Mouse (Mus musculus): ENCODE measurements around the gene Nmu. TPM values are rescaled to one million over a fixed set of nuclear protein-coding genes. Genes with fewer than 3 reads are reported as not detected.
A peak's percentile ranks its signal among the peaks of the same experiment; 100 is the strongest.

The Nmu gene
- polyA plus RNA-seq, 1 experiment from 2014 or later, result 0.56 TPM

- peak overlapping the region; percentile 98; the same call in 1 of the 2 replicates for H3K27ac ChIP-seq
- peaks cover 30% of the 10 kb centered on the region for H3K4me1 ChIP-seq (replicated peaks)
- H3K4me3 ChIP-seq, result peak overlapping the region; percentile 94
- ATAC-seq (ENCODE audit: low FRiP score), result no peak
- WGBS, result 4% methylated on average over 8 of the region's 8 CpGs
- H3K9me3 ChIP-seq, result no peaks in the 10 kb centered on the region
- H3K4me2 ChIP-seq, result peak overlapping the region; percentile 84
- no peaks in the 10 kb centered on the region for H3K27me3 ChIP-seq
- peak overlapping the region; percentile 94 for H3K9ac ChIP-seq
- H3K36me3 ChIP-seq, result no peaks in the 10 kb centered on the region
These were observed 58.0 kb downstream of the Nmu start for GRCm38 (mm10) chr5:76305616-76306015.

DNA sequence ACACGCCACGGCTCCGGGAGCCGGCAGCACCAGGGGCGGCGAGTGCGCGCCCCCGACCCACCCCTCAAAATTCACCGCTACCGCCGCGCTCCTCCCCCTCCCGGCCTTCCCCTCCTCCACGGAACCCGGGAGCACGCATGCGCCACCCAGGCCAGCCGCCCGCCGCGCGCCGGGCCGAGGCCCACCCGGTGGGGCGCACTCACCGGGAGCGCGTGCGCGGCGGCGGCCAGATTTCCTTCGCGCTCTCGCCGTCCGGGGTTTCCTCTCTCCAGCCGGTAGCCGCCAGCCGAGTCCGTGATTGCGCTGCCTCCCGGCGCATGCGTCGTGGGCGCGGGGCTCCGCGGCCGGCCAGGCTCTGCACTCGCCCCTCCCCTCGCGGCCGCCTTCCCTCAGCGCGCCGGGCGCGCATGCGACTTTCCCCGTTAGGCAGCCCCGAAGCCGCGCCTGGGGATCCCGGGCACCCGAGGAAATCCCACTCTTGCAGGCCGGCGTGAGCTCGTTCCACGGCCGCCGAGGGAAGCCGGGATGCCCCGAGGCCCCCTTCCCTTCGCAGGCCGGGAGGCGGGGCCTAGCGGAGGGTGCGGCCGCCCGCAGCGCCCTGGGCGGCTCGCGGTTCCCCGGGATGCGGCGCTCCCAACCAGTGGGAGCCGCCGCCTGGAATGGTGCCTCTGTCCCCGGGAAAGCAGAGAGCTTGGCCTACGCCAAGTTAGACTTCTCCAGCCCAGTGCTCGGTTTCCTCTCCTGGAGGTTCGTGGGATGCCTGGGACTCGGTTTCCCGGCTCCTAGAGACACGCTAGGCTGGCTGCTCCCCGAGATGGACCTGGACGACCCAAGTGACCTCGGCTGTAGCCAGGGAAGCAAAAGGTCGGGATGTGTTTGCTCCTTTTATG, 58.9 kb downstream of the Nmu start, which contains the start of gene Clock:
TSS of gene Clock (minus strand) at position 341 of the 890 bp plus-strand sequence.
- Histone ChIP-seq H3K9me3 (no peaks in the 10 kb centered on the region), H3K9ac (peak within 1 kb of the TSS; percentile 94), H3K4me2 (peak within 1 kb of the TSS; percentile 84), H3K27ac (peak within 1 kb of the TSS; percentile 98), H3K36me3 (no peaks in the 10 kb centered on the region), H3K4me3 (peak within 1 kb of the TSS; percentile 94), H3K4me1 (replicated peaks) (peaks cover 31% of the 10 kb centered on the region), H3K27me3 (no peaks in the 10 kb centered on the region)
- under 1% methylated on average over 87 of the region's 104 CpGs for WGBS
- ATAC-seq (ENCODE audit: low FRiP score), result peak; percentile 91

DNA sequence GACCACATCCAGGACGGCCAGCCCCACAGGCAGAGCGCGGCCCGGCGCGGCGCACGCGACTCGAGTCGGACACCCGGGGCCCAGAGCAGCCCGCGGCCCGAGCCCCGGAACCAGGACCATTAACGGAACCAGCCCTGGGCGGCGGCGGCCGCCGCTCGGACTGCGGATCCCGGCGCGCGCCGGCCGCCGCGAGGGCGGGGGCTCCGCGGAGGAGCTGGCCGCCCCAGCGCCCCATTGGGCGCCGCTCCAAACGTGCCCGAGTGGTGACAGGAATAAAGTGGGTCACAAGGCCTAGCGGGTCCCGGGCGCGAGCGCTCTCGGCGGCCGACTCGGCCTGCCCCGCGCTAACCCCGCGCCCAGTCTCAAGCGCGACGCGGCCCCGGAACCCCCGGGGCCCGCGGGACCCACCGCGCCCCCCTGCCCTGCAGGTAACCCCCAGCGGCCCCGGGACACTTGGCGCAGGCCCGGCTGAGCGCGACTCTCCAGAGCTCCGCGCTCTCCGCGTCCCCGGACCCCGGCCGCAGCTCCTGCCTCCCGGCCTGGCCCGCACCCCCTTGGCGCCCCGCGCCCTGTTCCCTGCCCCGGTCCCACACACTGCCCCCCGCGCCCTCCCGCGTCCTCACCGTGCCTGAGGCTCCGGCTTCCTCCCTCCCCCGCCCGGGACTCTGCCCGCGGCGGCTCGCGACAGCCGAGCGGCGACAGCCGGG, 59.7 kb downstream of the Nmu start:
- Histone ChIP-seq H3K27ac (peak overlapping the region; percentile 98), H3K36me3 (no peaks in the 10 kb centered on the region), H3K4me2 (peak overlapping the region; percentile 84), H3K9me3 (no peaks in the 10 kb centered on the region), H3K9ac (peak overlapping the region; percentile 94), H3K4me3 (peak overlapping the region; percentile 94), H3K27me3 (no peaks in the 10 kb centered on the region), H3K4me1 (replicated peaks) (peaks cover 31% of the 10 kb centered on the region)
- ATAC-seq (ENCODE audit: low FRiP score), result peak; percentile 89
- 1% methylated on average over 63 of the region's 100 CpGs for WGBS

- H3K27ac ChIP-seq, result peak overlapping the region; percentile 98
- peaks cover 31% of the 10 kb centered on the region for H3K4me1 ChIP-seq (replicated peaks)
- H3K27me3 ChIP-seq, result no peaks in the 10 kb centered on the region
- no peaks in the 10 kb centered on the region for H3K36me3 ChIP-seq
- peak overlapping the region; percentile 84 for H3K4me2 ChIP-seq
- H3K9ac ChIP-seq, result peak overlapping the region; percentile 94
- WGBS, result 5% methylated on average over 11 of the region's 11 CpGs
- no peak for ATAC-seq (ENCODE audit: low FRiP score)
- no peaks in the 10 kb centered on the region for H3K9me3 ChIP-seq
- H3K4me3 ChIP-seq, result peak overlapping the region; percentile 94
These were observed 60.2 kb downstream of the Nmu start for GRCm38 (mm10) chr5:76303379-76303744.

DNA sequence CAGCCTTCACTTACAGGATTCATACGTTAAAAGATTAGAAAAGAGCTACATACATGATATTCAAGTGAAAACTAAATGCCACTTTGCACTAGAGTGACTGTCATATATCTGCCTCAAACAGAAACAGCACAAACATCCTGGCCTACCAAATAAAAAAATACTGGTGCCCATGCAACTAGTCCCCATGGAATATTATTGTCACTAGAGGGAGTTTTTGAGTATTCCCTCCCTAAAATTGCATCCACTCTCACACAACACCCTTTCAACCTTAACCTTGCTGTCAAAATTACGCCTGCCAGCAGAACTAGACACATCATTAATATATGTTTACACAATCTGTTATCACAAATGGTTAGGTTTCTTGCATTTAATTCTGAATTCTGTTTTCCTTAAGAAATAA, 61.6 kb downstream of the Nmu start:
- Histone ChIP-seq H3K9me3 (no peaks in the 10 kb centered on the region), H3K27me3 (no peaks in the 10 kb centered on the region), H3K9ac (no peak overlapping the region), H3K4me3 (no peak overlapping the region), H3K4me2 (no peak overlapping the region), H3K4me1 (replicated peaks) (peaks cover 31% of the 10 kb centered on the region), H3K27ac (no peak overlapping the region), H3K36me3 (no peaks in the 10 kb centered on the region)
- 89% methylated on average over 2 of the region's 2 CpGs for WGBS
- ATAC-seq (ENCODE audit: low FRiP score), result no peak

DNA sequence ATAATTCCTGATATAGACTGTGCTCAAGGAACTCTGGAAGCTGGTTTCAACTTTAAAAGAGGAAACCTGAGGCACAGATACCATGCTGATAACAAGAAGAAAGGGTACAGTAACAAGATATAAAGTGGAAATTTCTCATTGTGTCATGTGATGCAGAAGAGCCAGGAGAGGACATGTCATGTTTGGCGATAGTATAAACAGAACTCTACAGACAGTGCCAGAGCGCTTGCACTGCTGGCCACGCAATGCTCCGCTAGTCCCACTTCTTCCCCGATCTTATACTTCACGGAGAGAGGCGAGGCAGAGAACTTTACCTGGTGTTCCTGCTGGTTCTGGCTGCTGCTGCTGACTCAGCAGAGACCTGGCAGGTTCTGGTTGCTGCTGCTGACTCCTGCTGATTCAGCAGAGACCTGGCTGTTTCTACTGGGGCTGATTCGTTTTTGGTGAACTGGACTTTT, 74.3 kb downstream of the Nmu start:
- Histone ChIP-seq H3K27me3 (no peaks in the 10 kb centered on the region), H3K4me2 (no peak overlapping the region), H3K4me3 (no peak overlapping the region), H3K36me3 (peaks cover 4% of the 10 kb centered on the region), H3K9me3 (no peaks in the 10 kb centered on the region), H3K4me1 (replicated peaks) (no peaks in the 10 kb centered on the region), H3K9ac (no peak overlapping the region), H3K27ac (no peak overlapping the region)
- no peak for ATAC-seq (ENCODE audit: low FRiP score)
- 85% methylated on average over 8 of the region's 8 CpGs for WGBS

- Histone ChIP-seq H3K4me1 (replicated peaks) (no peaks in the 10 kb centered on the region), H3K9me3 (no peaks in the 10 kb centered on the region), H3K27ac (no peak overlapping the region), H3K9ac (no peak overlapping the region), H3K4me3 (no peak overlapping the region), H3K36me3 (peaks cover 4% of the 10 kb centered on the region), H3K4me2 (no peak overlapping the region), H3K27me3 (no peaks in the 10 kb centered on the region)
- ATAC-seq (ENCODE audit: low FRiP score), result no peak
- 91% methylated on average over 3 of the region's 3 CpGs for WGBS
These were observed 75.3 kb downstream of the Nmu start for GRCm38 (mm10) chr5:76288256-76288655.

DNA sequence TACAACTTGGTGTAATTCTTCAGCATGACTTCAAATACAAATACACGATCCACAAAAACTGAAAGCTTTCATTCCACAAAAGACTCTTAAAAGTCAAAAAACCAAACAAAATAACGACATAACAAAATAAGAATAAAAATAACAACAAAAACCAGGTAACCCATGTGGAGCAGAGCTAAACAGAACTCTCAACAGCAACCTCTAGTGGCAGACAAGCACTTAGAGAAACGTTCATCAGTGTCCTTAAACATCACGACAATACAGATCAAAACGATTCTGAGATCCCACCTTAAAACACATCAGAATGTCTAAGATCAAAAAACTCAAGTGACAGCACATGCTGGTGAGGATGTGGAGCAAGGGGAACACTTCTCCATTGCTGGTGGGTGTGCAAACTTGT, 76.5 kb downstream of the Nmu start:
- no peaks in the 10 kb centered on the region for H3K4me1 ChIP-seq (replicated peaks)
- no peak overlapping the region for H3K27ac ChIP-seq
- H3K4me3 ChIP-seq, result no peak overlapping the region
- no peak overlapping the region for H3K4me2 ChIP-seq
- H3K9ac ChIP-seq, result no peak overlapping the region
- H3K27me3 ChIP-seq, result no peaks in the 10 kb centered on the region
- 85% methylated on average over 5 of the region's 5 CpGs for WGBS
- ATAC-seq (ENCODE audit: low FRiP score), result no peak
- H3K36me3 ChIP-seq, result peaks cover 4% of the 10 kb centered on the region
- H3K9me3 ChIP-seq, result no peaks in the 10 kb centered on the region

DNA sequence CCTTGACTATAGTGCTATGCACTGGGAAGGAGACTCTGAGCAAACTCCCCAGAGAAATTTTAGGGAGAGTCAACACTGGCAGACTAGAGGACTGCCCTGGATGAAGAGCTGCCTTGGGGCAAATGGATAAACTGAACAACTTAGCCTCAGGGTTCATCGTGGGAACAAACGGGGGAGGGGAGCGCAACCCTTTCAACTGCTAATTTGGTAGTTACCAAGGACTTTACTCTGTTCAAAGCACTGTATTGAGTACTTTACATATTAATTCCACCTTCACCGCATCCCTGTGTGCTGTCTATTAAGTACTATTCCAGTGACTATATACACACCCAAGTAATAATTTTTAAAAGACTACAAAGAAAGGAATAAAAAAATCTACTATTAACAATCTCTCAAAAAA, 77.9 kb downstream of the Nmu start:
- no peaks in the 10 kb centered on the region for H3K9me3 ChIP-seq
- ATAC-seq (ENCODE audit: low FRiP score), result no peak
- no peak overlapping the region for H3K27ac ChIP-seq
- 45% methylated on average over 4 of the region's 4 CpGs for WGBS
- H3K4me1 ChIP-seq (replicated peaks), result no peaks in the 10 kb centered on the region
- H3K4me2 ChIP-seq, result no peak overlapping the region
- no peak overlapping the region for H3K9ac ChIP-seq
- H3K4me3 ChIP-seq, result no peak overlapping the region
- peaks cover 4% of the 10 kb centered on the region for H3K36me3 ChIP-seq
- no peaks in the 10 kb centered on the region for H3K27me3 ChIP-seq

DNA sequence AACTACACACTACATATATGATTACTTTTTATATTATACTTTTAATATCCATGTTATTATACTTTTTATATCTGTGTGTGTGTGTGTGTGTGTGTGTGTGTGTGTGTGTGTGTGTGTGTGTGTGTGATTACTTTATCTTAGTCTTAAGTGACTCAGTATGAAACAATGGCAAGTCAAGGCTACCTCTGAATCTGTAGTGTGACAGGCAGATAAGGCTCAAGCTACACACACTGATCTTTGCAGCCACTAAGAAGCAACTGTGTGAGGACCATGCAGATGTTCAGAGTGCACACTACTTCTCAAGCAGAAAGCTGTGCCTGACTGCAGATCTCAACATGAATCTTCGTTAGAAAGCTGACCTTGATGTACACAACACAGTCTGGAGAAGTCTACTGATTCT, 79.7 kb downstream of the Nmu start:
- 81% methylated on average over 1 of the region's 1 CpGs for WGBS
- Histone ChIP-seq H3K4me1 (replicated peaks) (no peaks in the 10 kb centered on the region), H3K4me2 (no peak overlapping the region), H3K27me3 (no peaks in the 10 kb centered on the region), H3K4me3 (no peak overlapping the region), H3K9me3 (no peaks in the 10 kb centered on the region), H3K27ac (no peak overlapping the region), H3K36me3 (no peaks in the 10 kb centered on the region), H3K9ac (no peak overlapping the region)
- ATAC-seq (ENCODE audit: low FRiP score), result no peak

All from hindbrain, embryonic 13.5 days (tissue).